Mouse (Mus musculus): ENCODE results near the gene Urod. TPM values are rescaled to one million over a fixed set of nuclear protein-coding genes. Genes with fewer than 3 reads are reported as not detected.
A peak's percentile ranks its signal among the peaks of the same experiment; 100 is the strongest.

Urod gene
- polyA plus RNA-seq, 1 experiment from 2014 or later: 94.6 TPM

GRCm38 (mm10) chr4:117019206-117020134 lies 25.3 kb upstream of the Urod start, which contains the start of gene Eif2b3:
Eif2b3 (plus strand) TSS chr4:117019402.
- Histone ChIP-seq H3K27me3 (ENCODE audit: control insufficient read depth, insufficient read depth, low read length) (no peaks in the 10 kb centered on the region), H3K4me2 (ENCODE audit: low read length) (peak within 1 kb of the TSS; percentile 85), H3K9ac (ENCODE audit: low read length) (peak within 1 kb of the TSS; percentile 89), H3K4me1 (ENCODE audit: control insufficient read depth in 2 of 2, insufficient read depth in 2 of 2, low read length in 2 of 2) (peaks cover 0 to 8% of the 10 kb centered on the region in 2 experiments; a peak in 2 of 4 replicates), H3K36me3 (ENCODE audit: control insufficient read depth, insufficient read depth, low read length) (peaks cover 23% of the 10 kb centered on the region), H3K27ac (replicated peaks in 1 of 2; ENCODE audit: control insufficient read depth in 1 of 2, insufficient read depth in 1 of 2, low read depth in 2 of 2, low read length in 2 of 2) (no peak within 1 kb of the TSS; a peak in 1 of 4 replicates), H3K4me3 (ENCODE audit: control insufficient read depth in 1 of 2, insufficient read depth in 1 of 2, low read depth in 1 of 2, low read length in 2 of 2) (peak within 1 kb of the TSS; percentile 78 to 87), H3K9me3 (ENCODE audit: control insufficient read depth, low read length) (no peaks in the 10 kb centered on the region)
- WGBS: 1% methylated on average over 61 of the region's 61 CpGs
- ATAC-seq (ENCODE audit: insufficient number of reproducible peaks, insufficient read depth, low FRiP score, low read depth): peak; percentile 91

- Histone ChIP-seq H3K4me2 (ENCODE audit: low read length) (no peak overlapping the region), H3K4me1 (ENCODE audit: control insufficient read depth in 2 of 2, insufficient read depth in 2 of 2, low read length in 2 of 2) (peaks cover 0 to 8% of the 10 kb centered on the region in 2 experiments; a peak in 2 of 4 replicates), H3K27me3 (ENCODE audit: control insufficient read depth, insufficient read depth, low read length) (no peaks in the 10 kb centered on the region), H3K27ac (replicated peaks in 1 of 2; ENCODE audit: control insufficient read depth in 1 of 2, insufficient read depth in 1 of 2, low read depth in 2 of 2, low read length in 2 of 2) (no peak overlapping the region), H3K36me3 (ENCODE audit: control insufficient read depth, insufficient read depth, low read length) (peaks cover 13% of the 10 kb centered on the region), H3K9ac (ENCODE audit: low read length) (no peak overlapping the region), H3K4me3 (ENCODE audit: control insufficient read depth in 1 of 2, insufficient read depth in 1 of 2, low read depth in 1 of 2, low read length in 2 of 2) (no peak overlapping the region), H3K9me3 (ENCODE audit: control insufficient read depth, low read length) (no peaks in the 10 kb centered on the region)
- WGBS: 79% methylated on average over 7 of the region's 7 CpGs
- no peak for ATAC-seq (ENCODE audit: insufficient number of reproducible peaks, insufficient read depth, low FRiP score, low read depth)
These were observed 24.1 kb upstream of the Urod start for GRCm38 (mm10) chr4:117018327-117018726.

DNA sequence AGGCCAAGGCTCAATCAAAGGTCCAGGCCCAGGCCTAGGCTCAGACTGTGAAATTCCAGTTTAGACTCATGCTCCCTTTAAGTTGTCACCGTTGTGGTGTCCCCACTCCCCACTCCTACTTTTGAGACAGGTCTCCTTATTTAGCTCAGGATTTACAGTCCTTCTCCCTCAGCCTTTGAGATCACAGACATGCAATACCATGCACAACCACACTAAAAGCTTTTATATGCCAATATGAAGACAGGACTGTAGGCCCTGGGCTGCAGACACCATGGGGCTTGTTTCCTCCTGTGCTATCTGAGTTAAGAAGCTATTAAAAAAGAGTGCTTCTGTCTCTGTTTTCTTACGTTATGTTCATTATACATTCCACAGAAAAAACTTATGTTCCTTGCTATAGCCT lies 23.5 kb upstream of the Urod start:
- Histone ChIP-seq H3K4me1 (ENCODE audit: control insufficient read depth in 2 of 2, insufficient read depth in 2 of 2, low read length in 2 of 2) (peaks cover 0 to 8% of the 10 kb centered on the region in 2 experiments; a peak in 2 of 4 replicates), H3K27ac (replicated peaks in 1 of 2; ENCODE audit: control insufficient read depth in 1 of 2, insufficient read depth in 1 of 2, low read depth in 2 of 2, low read length in 2 of 2) (no peak overlapping the region), H3K9ac (ENCODE audit: low read length) (no peak overlapping the region), H3K36me3 (ENCODE audit: control insufficient read depth, insufficient read depth, low read length) (peaks cover 7% of the 10 kb centered on the region), H3K4me3 (ENCODE audit: control insufficient read depth in 1 of 2, insufficient read depth in 1 of 2, low read depth in 1 of 2, low read length in 2 of 2) (no peak overlapping the region), H3K9me3 (ENCODE audit: control insufficient read depth, low read length) (no peaks in the 10 kb centered on the region), H3K27me3 (ENCODE audit: control insufficient read depth, insufficient read depth, low read length) (no peaks in the 10 kb centered on the region), H3K4me2 (ENCODE audit: low read length) (no peak overlapping the region)
- ATAC-seq (ENCODE audit: insufficient number of reproducible peaks, insufficient read depth, low FRiP score, low read depth): no peak
- 88% methylated on average over 2 of the region's 2 CpGs for WGBS

DNA sequence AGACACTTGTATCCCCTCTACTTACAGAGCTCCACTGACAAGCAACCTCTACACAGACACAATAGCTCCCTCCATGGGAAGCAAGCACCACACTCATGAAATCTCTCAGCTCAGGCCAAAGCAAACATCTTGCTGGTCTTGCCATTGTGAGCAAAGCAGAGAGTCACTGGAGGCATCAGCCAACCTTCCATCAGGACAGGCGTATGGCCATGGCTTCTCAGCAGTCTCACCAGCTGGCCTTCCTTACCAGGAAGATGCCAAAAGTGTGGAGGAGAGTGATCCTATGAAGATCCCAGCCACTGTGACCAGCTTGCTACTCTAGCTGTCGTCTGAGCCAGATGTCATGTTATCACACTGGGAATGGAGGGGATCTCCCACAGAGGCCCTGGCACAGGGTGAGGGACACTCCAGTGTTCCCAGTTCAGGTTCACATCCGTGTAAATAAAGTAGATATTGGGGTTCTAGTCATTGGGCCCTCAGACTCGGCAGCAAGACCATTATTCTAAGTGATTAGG lies 20.7 kb upstream of the Urod start:
- no peak for ATAC-seq (ENCODE audit: insufficient number of reproducible peaks, insufficient read depth, low FRiP score, low read depth)
- H3K27me3 ChIP-seq (ENCODE audit: control insufficient read depth, insufficient read depth, low read length): no peaks in the 10 kb centered on the region
- no peak overlapping the region for H3K9ac ChIP-seq (ENCODE audit: low read length)
- no peak overlapping the region for H3K27ac ChIP-seq (replicated peaks in 1 of 2; ENCODE audit: control insufficient read depth in 1 of 2, insufficient read depth in 1 of 2, low read depth in 2 of 2, low read length in 2 of 2)
- no peak overlapping the region for H3K4me2 ChIP-seq (ENCODE audit: low read length)
- peaks cover 0 to 3% of the 10 kb centered on the region in 2 experiments; a peak in 2 of 4 replicates for H3K4me1 ChIP-seq (ENCODE audit: control insufficient read depth in 2 of 2, insufficient read depth in 2 of 2, low read length in 2 of 2)
- no peaks in the 10 kb centered on the region for H3K36me3 ChIP-seq (ENCODE audit: control insufficient read depth, insufficient read depth, low read length)
- H3K4me3 ChIP-seq (ENCODE audit: control insufficient read depth in 1 of 2, insufficient read depth in 1 of 2, low read depth in 1 of 2, low read length in 2 of 2): no peak overlapping the region
- 52% methylated on average over 4 of the region's 4 CpGs for WGBS
- H3K9me3 ChIP-seq (ENCODE audit: control insufficient read depth, low read length): no peaks in the 10 kb centered on the region

- Histone ChIP-seq H3K4me3 (ENCODE audit: control insufficient read depth in 1 of 2, insufficient read depth in 1 of 2, low read depth in 1 of 2, low read length in 2 of 2) (no peak overlapping the region), H3K36me3 (ENCODE audit: control insufficient read depth, insufficient read depth, low read length) (no peaks in the 10 kb centered on the region), H3K27me3 (ENCODE audit: control insufficient read depth, insufficient read depth, low read length) (no peaks in the 10 kb centered on the region), H3K4me2 (ENCODE audit: low read length) (no peak overlapping the region), H3K9me3 (ENCODE audit: control insufficient read depth, low read length) (no peaks in the 10 kb centered on the region), H3K27ac (replicated peaks in 1 of 2; ENCODE audit: control insufficient read depth in 1 of 2, insufficient read depth in 1 of 2, low read depth in 2 of 2, low read length in 2 of 2) (no peak overlapping the region), H3K9ac (ENCODE audit: low read length) (no peak overlapping the region), H3K4me1 (ENCODE audit: control insufficient read depth in 2 of 2, insufficient read depth in 2 of 2, low read length in 2 of 2) (no peaks in the 10 kb centered on the region)
- no peak for ATAC-seq (ENCODE audit: insufficient number of reproducible peaks, insufficient read depth, low FRiP score, low read depth)
- WGBS: 78% methylated on average over 6 of the region's 6 CpGs
These were observed 19.4 kb upstream of the Urod start for GRCm38 (mm10) chr4:117013596-117013995.

DNA sequence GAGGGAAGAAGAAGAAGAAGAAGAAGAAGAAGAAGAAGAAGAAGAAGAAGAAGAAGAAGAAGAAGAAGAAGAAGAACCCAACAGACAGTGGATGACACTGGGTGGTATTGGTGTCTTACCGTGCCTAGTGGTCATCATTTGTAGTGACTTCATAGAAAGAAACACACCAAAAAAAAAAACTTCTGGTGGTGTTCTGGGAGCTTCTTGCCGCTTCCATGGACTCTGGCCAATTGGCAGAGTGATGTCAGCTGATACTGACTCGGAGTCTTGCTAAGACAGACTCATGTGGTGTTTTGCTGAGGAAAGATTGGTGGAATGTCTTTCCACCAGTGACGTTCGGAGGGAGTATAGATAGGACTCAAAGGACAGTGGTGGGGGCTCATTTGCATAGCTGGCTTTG lies 16.0 kb upstream of the Urod start:
- Histone ChIP-seq H3K27ac (replicated peaks in 1 of 2; ENCODE audit: control insufficient read depth in 1 of 2, insufficient read depth in 1 of 2, low read depth in 2 of 2, low read length in 2 of 2) (no peak overlapping the region), H3K27me3 (ENCODE audit: control insufficient read depth, insufficient read depth, low read length) (no peaks in the 10 kb centered on the region), H3K9ac (ENCODE audit: low read length) (no peak overlapping the region), H3K9me3 (ENCODE audit: control insufficient read depth, low read length) (no peaks in the 10 kb centered on the region), H3K4me3 (ENCODE audit: control insufficient read depth in 1 of 2, insufficient read depth in 1 of 2, low read depth in 1 of 2, low read length in 2 of 2) (no peak overlapping the region), H3K36me3 (ENCODE audit: control insufficient read depth, insufficient read depth, low read length) (no peaks in the 10 kb centered on the region), H3K4me1 (ENCODE audit: control insufficient read depth in 2 of 2, insufficient read depth in 2 of 2, low read length in 2 of 2) (no peaks in the 10 kb centered on the region), H3K4me2 (ENCODE audit: low read length) (no peak overlapping the region)
- WGBS: 65% methylated on average over 5 of the region's 5 CpGs
- ATAC-seq (ENCODE audit: insufficient number of reproducible peaks, insufficient read depth, low FRiP score, low read depth): no peak

- H3K9me3 ChIP-seq (ENCODE audit: control insufficient read depth, low read length): no peaks in the 10 kb centered on the region
- H3K27me3 ChIP-seq (ENCODE audit: control insufficient read depth, insufficient read depth, low read length): no peaks in the 10 kb centered on the region
- no peak for ATAC-seq (ENCODE audit: insufficient number of reproducible peaks, insufficient read depth, low FRiP score, low read depth)
- peaks cover 19% of the 10 kb centered on the region for H3K36me3 ChIP-seq (ENCODE audit: control insufficient read depth, insufficient read depth, low read length)
- H3K9ac ChIP-seq (ENCODE audit: low read length): no peak overlapping the region
- no peak overlapping the region for H3K27ac ChIP-seq (replicated peaks in 1 of 2; ENCODE audit: control insufficient read depth in 1 of 2, insufficient read depth in 1 of 2, low read depth in 2 of 2, low read length in 2 of 2)
- no peaks in the 10 kb centered on the region for H3K4me1 ChIP-seq (ENCODE audit: control insufficient read depth in 2 of 2, insufficient read depth in 2 of 2, low read length in 2 of 2)
- no peak overlapping the region for H3K4me2 ChIP-seq (ENCODE audit: low read length)
- WGBS: 70% methylated on average over 3 of the region's 3 CpGs
- H3K4me3 ChIP-seq (ENCODE audit: control insufficient read depth in 1 of 2, insufficient read depth in 1 of 2, low read depth in 1 of 2, low read length in 2 of 2): no peak overlapping the region
These were observed 12.8 kb upstream of the Urod start for GRCm38 (mm10) chr4:117007058-117007457.

Measured in heart, embryonic 14.5 days (tissue).